Mouse (Mus musculus): Measurements from ENCODE around the gene Ccdc115. TPM values are rescaled to one million over a fixed set of nuclear protein-coding genes. Genes with fewer than 3 reads are reported as not detected.

The Ccdc115 gene
- polyA plus RNA-seq, 1 experiment from 2014 or later: 48.9 TPM

- Histone ChIP-seq H3K4me1 (ENCODE audit: control insufficient read depth, insufficient read depth, low read length) (peaks cover 8% of the 10 kb centered on the region; the same call in 1 of the 2 replicates), H3K27ac (ENCODE audit: low read depth, low read length) (peak overlapping the region; percentile 63; the same call in 1 of the 2 replicates), H3K4me3 (ENCODE audit: low read length) (peak overlapping the region; percentile 60), H3K27me3 (ENCODE audit: control insufficient read depth, insufficient read depth, low read length) (no peaks in the 10 kb centered on the region), H3K9me3 (ENCODE audit: control insufficient read depth, low read length) (peaks cover 28% of the 10 kb centered on the region), H3K4me2 (replicated peaks; ENCODE audit: low read depth, low read length) (peak overlapping the region; percentile 63), H3K9ac (ENCODE audit: low read depth, low read length) (peak overlapping the region; percentile 63; the same call in 1 of the 2 replicates), H3K36me3 (ENCODE audit: control insufficient read depth, insufficient read depth, low read length) (peaks cover 7% of the 10 kb centered on the region; the same call in 1 of the 2 replicates)
- whole genome bisulfite sequencing: under 1% methylated on average over 30 of the region's 30 CpGs
- peak; percentile 4; the same call in 1 of the 2 replicates for ATAC-seq (ENCODE audit: low FRiP score, low TSS enrichment)
These were observed 4.8 kb downstream of the Ccdc115 start for GRCm38 (mm10) chr1:34434660-34435160.

DNA sequence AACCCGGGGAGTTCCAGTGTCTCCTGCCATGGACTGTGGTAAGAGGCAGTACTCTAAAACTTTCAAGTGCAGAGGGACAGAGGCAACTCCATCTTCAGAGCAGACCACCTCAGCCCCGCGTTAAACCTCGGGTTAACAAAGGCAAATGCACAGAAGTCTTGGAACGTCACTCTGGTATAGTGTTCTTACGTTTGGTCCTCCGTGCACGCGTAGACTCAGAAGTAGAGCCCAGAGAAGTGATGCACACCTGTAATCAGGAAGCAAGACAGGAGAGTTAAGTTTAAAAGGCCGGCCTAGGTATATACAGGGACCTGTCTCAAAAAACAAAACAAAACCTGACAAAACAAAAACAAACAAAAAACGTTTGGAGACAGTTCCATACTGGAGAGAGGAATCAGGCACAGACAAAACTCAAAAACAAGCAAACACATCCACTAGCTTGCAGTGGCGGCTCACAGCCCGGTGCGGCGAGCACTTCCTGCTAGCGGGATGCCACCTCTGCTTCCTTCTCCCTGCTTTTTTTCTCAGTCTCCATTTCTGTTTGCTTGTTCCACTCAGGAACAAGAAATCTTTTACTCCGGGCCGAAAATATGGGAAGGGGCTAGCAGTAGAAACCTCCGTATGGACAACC lies 5.5 kb downstream of the Ccdc115 start:
- Histone ChIP-seq H3K27me3 (ENCODE audit: control insufficient read depth, insufficient read depth, low read length) (no peaks in the 10 kb centered on the region), H3K9ac (ENCODE audit: low read depth, low read length) (peak overlapping the region; percentile 52), H3K4me2 (replicated peaks; ENCODE audit: low read depth, low read length) (peak overlapping the region; percentile 63), H3K36me3 (ENCODE audit: control insufficient read depth, insufficient read depth, low read length) (peaks cover 7% of the 10 kb centered on the region; the same call in 1 of the 2 replicates), H3K9me3 (ENCODE audit: control insufficient read depth, low read length) (peaks cover 34% of the 10 kb centered on the region), H3K4me1 (ENCODE audit: control insufficient read depth, insufficient read depth, low read length) (peaks cover 8% of the 10 kb centered on the region; the same call in 1 of the 2 replicates), H3K4me3 (ENCODE audit: low read length) (peak overlapping the region; percentile 60), H3K27ac (ENCODE audit: low read depth, low read length) (0 out of 2 replicates have a peak overlapping the region, but pooled peaks have one; percentile 37)
- 15% methylated on average over 19 of the region's 19 CpGs for WGBS
- ATAC-seq (ENCODE audit: low FRiP score, low TSS enrichment): peak; percentile 24; the same call in 1 of the 2 replicates

DNA sequence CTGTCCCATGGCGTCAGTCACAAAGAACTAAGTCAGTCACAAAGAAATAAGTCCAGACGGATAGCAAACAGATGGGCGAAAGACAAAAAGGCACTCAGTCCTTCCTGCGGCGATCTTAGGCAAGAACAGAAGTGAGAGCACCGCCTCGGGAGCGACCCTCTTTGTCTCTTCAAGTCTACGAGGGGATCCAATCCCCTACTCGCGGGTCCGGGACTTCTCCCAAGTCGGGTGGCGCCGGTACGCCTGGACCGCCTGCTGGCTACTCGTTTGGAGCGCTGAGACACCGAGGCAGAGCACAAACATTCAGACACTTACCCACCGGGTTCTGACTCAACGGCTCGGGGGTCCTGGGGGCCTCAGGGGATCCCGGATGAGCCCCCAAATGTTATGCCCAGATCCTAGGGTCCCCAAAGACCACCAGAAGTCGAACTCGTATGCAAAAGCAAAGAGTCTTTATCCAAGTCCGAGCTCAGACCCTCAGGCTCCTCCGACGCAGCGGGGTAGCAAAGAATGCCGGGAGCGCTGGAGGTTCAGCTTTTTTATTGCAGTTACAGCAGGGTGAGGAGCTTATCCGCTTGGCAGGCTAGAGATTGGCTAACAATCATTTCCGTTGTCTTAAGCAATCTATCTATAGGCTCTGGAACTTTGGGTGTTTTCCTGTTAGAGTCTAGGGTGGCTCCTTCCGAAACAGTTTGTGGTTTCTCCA lies 6.5 kb downstream of the Ccdc115 start:
- H3K4me3 ChIP-seq (ENCODE audit: low read length): peak overlapping the region; percentile 41
- peak overlapping the region; percentile 56; the same call in 1 of the 2 replicates for H3K27ac ChIP-seq (ENCODE audit: low read depth, low read length)
- H3K4me2 ChIP-seq (replicated peaks; ENCODE audit: low read depth, low read length): peak overlapping the region; percentile 63
- H3K9me3 ChIP-seq (ENCODE audit: control insufficient read depth, low read length): peaks cover 38% of the 10 kb centered on the region
- peak overlapping the region; percentile 60 for H3K9ac ChIP-seq (ENCODE audit: low read depth, low read length)
- no peaks in the 10 kb centered on the region for H3K27me3 ChIP-seq (ENCODE audit: control insufficient read depth, insufficient read depth, low read length)
- 11% methylated on average over 35 of the region's 35 CpGs for WGBS
- peak; percentile 40; the same call in 1 of the 2 replicates for ATAC-seq (ENCODE audit: low FRiP score, low TSS enrichment)
- H3K36me3 ChIP-seq (ENCODE audit: control insufficient read depth, insufficient read depth, low read length): peaks cover 7% of the 10 kb centered on the region; the same call in 1 of the 2 replicates
- peaks cover 3% of the 10 kb centered on the region; the same call in 1 of the 2 replicates for H3K4me1 ChIP-seq (ENCODE audit: control insufficient read depth, insufficient read depth, low read length)

DNA sequence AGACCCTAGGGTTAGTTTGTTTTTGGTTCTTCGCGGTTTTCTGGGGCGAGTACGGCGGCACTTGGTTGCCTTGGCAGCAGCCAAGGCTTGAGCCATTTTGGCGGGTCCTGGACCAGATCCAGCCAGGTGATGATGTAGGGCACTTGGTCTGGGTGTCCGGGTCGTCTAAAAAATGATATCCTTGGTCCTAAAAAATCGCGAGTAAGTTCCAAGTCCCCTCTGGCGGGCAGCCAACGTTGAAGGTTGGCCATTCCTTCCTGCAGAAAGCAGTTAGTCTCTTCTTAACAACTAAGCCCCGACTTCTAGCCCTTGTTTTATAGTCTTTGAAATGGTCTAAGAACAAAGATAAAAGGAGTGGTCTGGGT lies 7.1 kb downstream of the Ccdc115 start:
- Histone ChIP-seq H3K27ac (ENCODE audit: low read depth, low read length) (no peak overlapping the region; the same call in 1 of the 2 replicates), H3K27me3 (ENCODE audit: control insufficient read depth, insufficient read depth, low read length) (no peaks in the 10 kb centered on the region), H3K4me3 (ENCODE audit: low read length) (peak overlapping the region; percentile 41), H3K9me3 (ENCODE audit: control insufficient read depth, low read length) (peaks cover 41% of the 10 kb centered on the region), H3K36me3 (ENCODE audit: control insufficient read depth, insufficient read depth, low read length) (peaks cover 7% of the 10 kb centered on the region; the same call in 1 of the 2 replicates), H3K4me1 (ENCODE audit: control insufficient read depth, insufficient read depth, low read length) (peaks cover 3% of the 10 kb centered on the region; the same call in 1 of the 2 replicates), H3K9ac (ENCODE audit: low read depth, low read length) (peak overlapping the region; percentile 60), H3K4me2 (replicated peaks; ENCODE audit: low read depth, low read length) (peak overlapping the region; percentile 63)
- WGBS: 58% methylated on average over 13 of the region's 13 CpGs
- ATAC-seq (ENCODE audit: low FRiP score, low TSS enrichment): no peak

DNA sequence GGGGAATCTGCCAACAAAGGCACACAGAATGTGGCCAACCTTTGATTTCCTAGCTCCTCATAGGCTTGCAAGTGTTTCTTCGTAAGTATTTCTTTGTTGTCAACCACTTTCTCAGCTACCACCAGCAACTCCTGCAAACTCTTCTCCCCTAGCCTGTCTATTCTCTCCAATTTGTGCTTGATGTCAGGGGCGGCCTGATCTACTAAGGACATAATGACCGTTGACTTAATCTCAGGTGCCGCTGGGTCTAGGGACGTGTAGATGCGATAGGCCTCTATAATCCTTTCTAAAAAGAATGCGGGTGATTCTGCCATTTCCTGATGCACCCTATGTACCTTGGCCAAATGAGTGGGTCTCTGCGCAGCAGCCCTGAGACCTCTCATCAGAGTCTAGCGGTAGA lies 8.0 kb downstream of the Ccdc115 start:
- H3K4me3 ChIP-seq (ENCODE audit: low read length): no peak overlapping the region
- no peak overlapping the region for H3K27ac ChIP-seq (ENCODE audit: low read depth, low read length)
- H3K9me3 ChIP-seq (ENCODE audit: control insufficient read depth, low read length): peaks cover 44% of the 10 kb centered on the region
- ATAC-seq (ENCODE audit: low FRiP score, low TSS enrichment): no peak
- H3K4me1 ChIP-seq (ENCODE audit: control insufficient read depth, insufficient read depth, low read length): peaks cover 3% of the 10 kb centered on the region; the same call in 1 of the 2 replicates
- no peaks in the 10 kb centered on the region for H3K27me3 ChIP-seq (ENCODE audit: control insufficient read depth, insufficient read depth, low read length)
- 97% methylated on average over 9 of the region's 9 CpGs for WGBS
- H3K9ac ChIP-seq (ENCODE audit: low read depth, low read length): no peak overlapping the region
- 0 out of 2 replicates have a peak, but pooled peaks cover 3% of the 10 kb centered on the region for H3K36me3 ChIP-seq (ENCODE audit: control insufficient read depth, insufficient read depth, low read length)
- no peak overlapping the region for H3K4me2 ChIP-seq (replicated peaks; ENCODE audit: low read depth, low read length)

DNA sequence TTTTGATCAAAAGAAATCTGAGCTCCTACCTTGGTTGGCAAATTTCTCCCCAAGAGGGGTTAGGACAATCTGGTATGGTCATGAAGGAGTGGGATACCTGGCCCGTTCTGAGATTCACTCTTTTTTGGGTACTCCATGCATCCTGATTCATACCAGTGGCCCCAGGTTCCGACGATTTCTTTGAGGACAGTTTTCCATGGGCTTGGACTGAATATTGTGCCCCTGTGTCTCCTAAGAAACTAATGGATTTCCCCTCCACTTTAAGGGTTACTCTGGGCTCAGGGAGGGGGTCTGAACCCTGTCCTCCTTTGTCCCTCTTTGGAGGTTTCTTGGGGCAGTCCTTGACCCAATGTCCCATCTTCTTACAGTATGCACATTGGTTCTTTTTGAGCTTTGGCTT lies 8.5 kb downstream of the Ccdc115 start:
- no peak overlapping the region for H3K9ac ChIP-seq (ENCODE audit: low read depth, low read length)
- peaks cover 3% of the 10 kb centered on the region; the same call in 1 of the 2 replicates for H3K4me1 ChIP-seq (ENCODE audit: control insufficient read depth, insufficient read depth, low read length)
- H3K27ac ChIP-seq (ENCODE audit: low read depth, low read length): no peak overlapping the region
- 0 out of 2 replicates have a peak, but pooled peaks cover 3% of the 10 kb centered on the region for H3K36me3 ChIP-seq (ENCODE audit: control insufficient read depth, insufficient read depth, low read length)
- ATAC-seq (ENCODE audit: low FRiP score, low TSS enrichment): no peak
- H3K9me3 ChIP-seq (ENCODE audit: control insufficient read depth, low read length): peaks cover 44% of the 10 kb centered on the region
- no peak overlapping the region for H3K4me2 ChIP-seq (replicated peaks; ENCODE audit: low read depth, low read length)
- H3K4me3 ChIP-seq (ENCODE audit: low read length): no peak overlapping the region
- no peaks in the 10 kb centered on the region for H3K27me3 ChIP-seq (ENCODE audit: control insufficient read depth, insufficient read depth, low read length)
- WGBS: 92% methylated on average over 3 of the region's 3 CpGs

DNA sequence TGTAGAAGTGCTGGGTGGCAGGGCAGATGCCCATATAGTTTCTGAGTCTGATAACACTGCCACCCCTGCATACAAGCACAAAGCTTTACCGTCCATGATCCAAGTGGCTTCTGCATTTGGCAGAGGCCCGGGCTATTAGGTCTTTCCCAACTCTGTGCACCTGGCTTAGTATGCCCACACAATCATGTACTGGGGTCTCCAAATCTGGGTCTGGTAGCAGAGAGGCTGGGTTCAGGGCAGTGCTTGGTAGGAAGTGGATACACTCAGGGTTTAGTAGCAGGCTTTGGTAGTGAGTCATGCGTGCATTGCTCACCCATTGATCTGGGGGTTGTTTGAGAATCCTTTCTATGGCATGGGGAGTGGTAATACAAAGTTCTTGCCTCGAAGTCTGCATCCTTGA lies 10.2 kb downstream of the Ccdc115 start:
- no peak overlapping the region for H3K4me2 ChIP-seq (replicated peaks; ENCODE audit: low read depth, low read length)
- peaks cover 3% of the 10 kb centered on the region; the same call in 1 of the 2 replicates for H3K4me1 ChIP-seq (ENCODE audit: control insufficient read depth, insufficient read depth, low read length)
- peaks cover 44% of the 10 kb centered on the region for H3K9me3 ChIP-seq (ENCODE audit: control insufficient read depth, low read length)
- no peaks in the 10 kb centered on the region for H3K27me3 ChIP-seq (ENCODE audit: control insufficient read depth, insufficient read depth, low read length)
- H3K27ac ChIP-seq (ENCODE audit: low read depth, low read length): no peak overlapping the region
- no peak overlapping the region for H3K9ac ChIP-seq (ENCODE audit: low read depth, low read length)
- 0 out of 2 replicates have a peak, but pooled peaks cover 3% of the 10 kb centered on the region for H3K36me3 ChIP-seq (ENCODE audit: control insufficient read depth, insufficient read depth, low read length)
- ATAC-seq (ENCODE audit: low FRiP score, low TSS enrichment): no peak
- 97% methylated on average over 4 of the region's 4 CpGs for WGBS
- H3K4me3 ChIP-seq (ENCODE audit: low read length): no peak overlapping the region

DNA sequence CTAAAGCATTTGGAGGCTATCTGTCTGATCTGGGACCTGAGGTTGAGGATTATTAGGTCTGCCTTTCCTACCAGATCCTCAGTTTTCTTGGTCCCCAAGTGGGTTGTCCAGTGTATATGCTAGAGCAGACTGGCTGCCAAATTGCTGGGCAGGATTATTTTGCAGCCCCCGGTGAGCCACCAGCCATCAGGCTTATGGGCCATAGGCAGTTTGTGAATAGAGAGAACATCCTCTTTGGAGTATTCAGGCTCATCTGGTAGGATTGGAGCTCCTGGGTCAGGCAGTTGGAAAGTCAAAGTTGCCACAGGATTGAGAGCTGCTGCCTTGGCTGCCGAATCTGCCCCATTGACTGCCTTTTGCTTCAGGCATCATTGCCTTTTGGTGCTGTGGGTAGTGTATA lies 11.0 kb downstream of the Ccdc115 start:
- no peak overlapping the region for H3K4me3 ChIP-seq (ENCODE audit: low read length)
- no peak for ATAC-seq (ENCODE audit: low FRiP score, low TSS enrichment)
- H3K4me1 ChIP-seq (ENCODE audit: control insufficient read depth, insufficient read depth, low read length): no peaks in the 10 kb centered on the region
- H3K9me3 ChIP-seq (ENCODE audit: control insufficient read depth, low read length): peaks cover 44% of the 10 kb centered on the region
- 0 out of 2 replicates have a peak, but pooled peaks cover 3% of the 10 kb centered on the region for H3K36me3 ChIP-seq (ENCODE audit: control insufficient read depth, insufficient read depth, low read length)
- no peak overlapping the region for H3K27ac ChIP-seq (ENCODE audit: low read depth, low read length)
- WGBS: 100% methylated on average over 2 of the region's 2 CpGs
- no peaks in the 10 kb centered on the region for H3K27me3 ChIP-seq (ENCODE audit: control insufficient read depth, insufficient read depth, low read length)
- no peak overlapping the region for H3K4me2 ChIP-seq (replicated peaks; ENCODE audit: low read depth, low read length)
- no peak overlapping the region for H3K9ac ChIP-seq (ENCODE audit: low read depth, low read length)

Measured in kidney, embryonic 14.5 days (tissue).